Mouse (Mus musculus): ENCODE measurements around the gene Ppox.
A peak's percentile ranks its signal among the peaks of the same experiment; 100 is the strongest.
"Not testable (repeated sequence)": the region's sequence is repeated elsewhere in the genome, so short reads cannot be mapped to it uniquely, and the experiment has no call there.

Ppox gene

DNA sequence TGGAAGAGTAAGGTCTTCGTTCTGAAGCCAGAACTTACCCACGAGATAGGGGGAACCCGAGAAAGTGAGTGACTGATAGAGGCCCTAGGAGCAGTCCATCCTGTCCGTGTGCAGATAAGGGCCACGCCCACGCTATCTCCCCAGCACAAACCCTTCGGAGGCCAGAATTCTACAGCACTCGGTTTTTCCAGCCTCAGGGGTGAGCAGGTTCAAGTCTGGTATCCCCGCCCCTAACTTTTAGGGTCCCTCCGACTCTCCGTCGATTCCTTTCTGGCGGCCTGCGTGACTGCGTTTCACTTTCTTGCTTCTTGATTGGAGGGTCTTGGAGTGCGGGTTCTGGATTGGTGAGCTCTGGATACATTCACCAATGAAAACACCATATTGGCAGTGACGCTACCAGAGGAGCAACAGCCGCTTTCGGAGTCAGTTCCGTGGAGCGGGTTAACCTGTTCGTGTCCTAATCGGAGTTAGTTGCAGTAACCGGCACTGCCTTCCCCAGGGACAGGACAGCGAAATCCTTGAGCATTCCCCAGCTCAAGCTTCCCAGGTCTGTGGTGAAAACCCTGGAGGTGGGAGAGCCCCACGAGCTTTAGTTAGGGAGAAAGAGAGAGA, at the start of gene Ppox:
Ppox (minus strand) TSS at position 271 of the 612 bp plus-strand sequence.
- DNase-seq (ENCODE audit: low read depth), result peak; percentile 96

DNA sequence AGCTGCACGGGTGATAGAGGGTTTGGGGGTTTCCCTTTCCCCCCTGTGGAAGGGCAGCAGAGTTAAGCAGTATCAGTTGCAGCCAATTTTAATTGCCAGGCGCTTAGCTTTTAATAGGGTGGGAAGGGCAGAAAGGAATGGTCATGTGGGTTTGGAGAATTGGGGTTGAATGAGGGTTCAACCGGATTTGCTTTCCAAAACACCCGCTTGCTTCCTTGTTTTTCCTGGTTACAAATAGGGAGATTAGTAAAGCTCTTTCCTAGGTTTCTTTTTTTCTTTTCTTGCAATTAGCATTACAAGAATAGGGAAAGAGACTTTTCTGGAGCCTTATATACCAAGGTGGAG, 49.2 kb upstream of the Ppox start:
- DNase-seq (ENCODE audit: low read depth), result no peak

DNA sequence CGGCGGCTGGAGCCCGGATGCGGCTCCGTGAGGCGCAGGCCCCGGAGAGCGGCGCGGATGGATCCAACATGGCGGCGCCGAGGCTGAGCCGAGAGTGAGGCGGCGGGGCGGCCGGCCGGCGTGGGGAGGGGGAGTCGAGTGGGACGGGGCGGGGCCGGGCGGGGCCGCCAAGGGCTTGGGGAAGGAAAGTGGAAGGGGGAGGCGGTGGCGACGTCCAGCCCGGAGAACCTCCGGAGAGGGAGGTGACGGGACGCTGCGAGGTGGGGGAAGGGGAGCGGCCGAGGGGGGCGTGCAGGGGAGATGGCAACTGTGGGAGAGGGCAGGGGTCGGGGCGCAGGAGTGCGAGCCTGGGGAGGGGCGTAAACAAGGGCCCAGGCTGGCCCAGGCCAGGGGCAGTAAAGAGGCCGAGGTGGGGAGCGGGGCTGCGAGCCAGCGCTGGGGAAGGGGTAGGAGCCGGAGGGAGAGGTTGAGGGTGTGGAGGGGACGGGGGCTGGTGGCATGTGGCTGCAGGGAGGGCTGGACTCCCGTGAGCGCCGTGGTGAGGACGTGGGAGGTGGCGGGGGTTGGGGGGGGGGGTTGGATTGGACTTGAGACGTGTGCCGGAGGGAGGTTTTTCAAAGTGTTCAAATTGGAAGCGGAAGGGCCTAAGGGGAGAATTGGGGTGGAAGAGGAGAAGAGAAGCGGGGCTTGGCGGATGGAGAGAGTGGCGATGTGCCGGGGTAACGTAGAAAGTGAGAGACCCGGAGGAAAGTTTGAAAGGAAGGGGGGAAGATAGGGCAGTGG, 48.6 kb upstream of the Ppox start:
- peak; percentile 50 for DNase-seq (ENCODE audit: low read depth)

DNA sequence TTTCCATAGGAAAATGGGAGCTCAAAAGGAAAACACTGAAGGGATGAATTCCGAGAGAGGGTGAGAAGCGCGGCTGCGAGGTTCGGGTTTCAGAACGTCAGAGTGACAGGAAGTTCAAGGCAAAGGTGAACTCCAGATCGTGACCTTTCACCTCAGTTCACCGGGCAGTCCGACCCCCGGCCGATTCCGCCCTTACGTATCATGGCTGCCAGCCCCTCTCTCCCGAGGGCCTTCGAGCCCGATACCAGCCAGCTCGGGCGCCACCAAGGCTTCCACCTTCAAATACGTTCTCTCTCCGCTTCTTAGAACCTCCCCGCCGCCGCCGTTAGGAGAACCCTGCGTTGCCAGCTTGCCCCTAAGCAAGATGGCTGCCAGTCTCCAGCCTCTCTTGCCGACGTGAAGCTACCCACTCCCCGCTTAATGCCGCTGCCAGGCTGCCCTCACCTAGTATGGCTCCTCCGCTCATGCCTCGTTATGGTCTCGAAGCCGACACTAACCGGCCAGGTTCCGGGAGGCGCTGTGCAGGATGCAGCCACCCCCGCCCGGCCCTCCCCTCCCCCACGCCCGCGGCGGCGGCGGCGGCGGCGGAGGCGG, 48.0 kb upstream of the Ppox start, which contains the start of gene Dedd:
Dedd (plus strand) TSS at position 307 of the 594 bp plus-strand sequence.
- peak; percentile 97 for DNase-seq (ENCODE audit: low read depth)

DNA sequence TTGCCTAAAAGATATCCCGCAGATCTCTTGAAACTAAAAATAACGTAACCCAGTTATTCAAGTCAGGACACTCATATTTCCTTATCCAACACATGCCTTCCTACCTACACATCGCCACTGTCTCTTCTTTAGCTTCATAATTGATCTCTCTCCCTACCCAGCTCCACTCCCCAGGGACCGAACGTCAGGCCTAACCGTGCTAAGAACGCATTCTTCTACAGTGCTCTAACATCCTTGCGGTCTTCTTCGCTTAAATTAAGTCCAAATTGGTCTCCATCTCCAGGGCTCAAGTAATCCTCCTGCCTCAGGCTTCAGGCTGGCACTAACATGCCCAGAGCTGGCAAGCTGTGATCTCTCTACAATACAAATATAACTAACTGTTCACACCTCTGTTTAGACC, 47.3 kb upstream of the Ppox start:
- DNase-seq (ENCODE audit: low read depth), result no peak

DNA sequence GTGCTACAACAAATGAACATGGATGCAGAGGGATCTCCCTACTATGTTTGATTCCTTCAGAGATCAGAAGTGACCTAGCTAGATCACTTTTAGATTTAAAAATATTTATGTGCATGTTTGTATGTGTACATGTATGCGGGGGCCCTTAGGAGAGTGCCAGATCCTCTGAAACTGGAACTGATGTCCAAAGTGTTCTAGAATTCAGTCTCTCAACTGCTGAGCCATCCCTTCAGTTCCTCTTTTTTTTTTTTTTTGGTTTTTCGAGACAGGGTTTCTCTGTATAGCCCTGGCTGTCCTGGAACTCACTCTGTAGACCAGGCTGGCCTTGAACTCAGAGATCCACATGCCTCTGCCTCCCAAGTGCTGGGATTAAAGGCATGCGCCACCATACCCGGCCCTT, 45.6 kb upstream of the Ppox start:
- DNase-seq (ENCODE audit: low read depth), result not testable (repeated sequence)

DNA sequence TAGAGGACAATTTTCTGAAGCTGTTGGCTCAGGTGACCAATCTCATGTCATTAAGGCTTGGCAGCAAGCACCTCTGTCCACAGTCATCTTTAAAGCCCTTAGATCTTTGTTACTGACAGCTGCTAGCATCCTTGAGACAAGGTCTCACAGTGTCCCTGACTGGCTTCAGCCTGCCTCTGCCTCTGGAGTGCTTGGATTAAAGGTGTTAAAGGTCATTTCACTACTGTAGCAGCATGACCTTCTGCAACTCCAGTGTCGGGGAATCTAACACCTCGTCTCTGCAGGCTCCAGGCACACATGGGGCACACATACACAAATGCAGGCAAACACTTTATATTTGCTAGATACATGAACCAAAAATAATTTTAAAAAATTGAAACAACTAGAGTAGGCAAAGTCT, 44.6 kb upstream of the Ppox start:
- no peak for DNase-seq (ENCODE audit: low read depth)

DNA sequence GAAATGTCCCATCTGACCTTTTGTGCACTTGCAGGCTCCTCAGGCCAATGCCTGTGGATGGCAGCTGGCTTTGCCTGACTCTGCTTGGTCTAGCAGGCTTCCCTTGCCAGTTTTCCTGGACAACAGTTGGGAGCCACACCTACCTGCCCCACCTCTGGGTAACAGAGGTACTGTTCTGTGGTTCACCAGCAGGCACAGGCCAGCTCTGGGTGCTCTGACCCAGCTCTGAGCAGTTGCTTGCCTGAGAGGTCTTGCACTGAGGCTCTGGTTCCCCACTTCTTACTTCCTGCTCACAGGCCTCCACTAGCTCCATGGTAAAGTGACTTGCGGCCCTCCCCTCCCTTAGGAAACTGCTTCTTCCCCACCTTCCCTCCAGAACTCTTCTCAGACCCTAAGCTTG, 41.0 kb upstream of the Ppox start:
- DNase-seq (ENCODE audit: low read depth), result no peak

DNA sequence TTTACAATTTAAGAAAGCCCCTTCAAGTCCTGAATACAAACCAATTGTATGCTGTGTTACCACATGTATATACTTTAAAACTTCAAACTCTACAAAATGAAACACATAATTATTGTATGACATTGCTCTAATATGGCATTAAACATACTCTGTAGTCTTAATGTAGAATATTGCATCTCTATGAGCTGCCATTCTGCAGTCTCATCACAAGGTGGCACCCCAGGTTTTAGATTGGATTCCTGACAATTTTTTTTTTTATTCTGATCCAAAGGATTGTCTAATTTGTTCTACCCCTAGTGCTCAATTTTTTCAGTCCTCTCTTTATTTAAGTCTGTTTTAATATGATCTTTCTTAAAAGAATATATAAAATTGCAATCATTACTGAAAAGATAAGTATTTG, 40.4 kb upstream of the Ppox start:
- DNase-seq (ENCODE audit: low read depth), result peak; percentile 69

DNA sequence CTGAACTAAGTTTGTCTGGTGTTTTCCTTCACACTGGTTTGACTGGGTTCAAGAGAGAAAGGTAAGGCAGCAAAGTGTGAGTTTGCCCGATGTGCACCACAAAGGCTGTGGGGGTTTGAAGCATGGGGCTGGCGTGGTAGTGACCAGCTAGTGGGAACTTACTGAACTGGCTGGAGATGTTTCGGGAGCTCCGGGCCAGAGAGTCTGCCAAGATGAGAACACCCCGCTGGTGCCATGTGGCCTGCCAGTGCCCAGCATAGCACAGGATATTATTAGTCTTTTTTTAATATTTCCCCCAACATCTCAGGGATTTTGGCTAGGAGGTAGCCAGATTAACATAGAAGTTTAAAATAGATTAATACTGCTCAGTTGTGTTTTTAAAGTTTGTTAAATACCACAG, 39.2 kb upstream of the Ppox start:
- DNase-seq (ENCODE audit: low read depth), result no peak

DNA sequence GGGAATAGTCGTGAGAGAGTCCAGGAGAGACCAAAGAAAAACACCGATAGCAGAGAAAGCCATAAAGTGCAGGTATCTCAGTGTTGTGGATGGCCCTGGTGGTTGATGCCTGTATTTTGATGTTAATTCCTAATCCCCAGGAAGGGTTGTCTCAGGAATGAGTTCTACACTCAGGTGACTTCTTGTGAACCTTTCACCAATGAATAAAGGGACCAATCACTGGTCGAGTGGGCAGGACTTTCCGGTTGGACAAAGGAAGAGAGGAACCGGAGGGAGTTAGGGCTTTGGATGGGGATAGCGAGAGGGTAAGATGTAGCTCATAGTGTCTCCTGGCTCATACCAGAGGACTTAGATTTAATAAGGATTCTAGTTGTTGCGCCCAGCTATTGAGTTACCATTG, 38.8 kb upstream of the Ppox start:
- no peak for DNase-seq (ENCODE audit: low read depth)

DNA sequence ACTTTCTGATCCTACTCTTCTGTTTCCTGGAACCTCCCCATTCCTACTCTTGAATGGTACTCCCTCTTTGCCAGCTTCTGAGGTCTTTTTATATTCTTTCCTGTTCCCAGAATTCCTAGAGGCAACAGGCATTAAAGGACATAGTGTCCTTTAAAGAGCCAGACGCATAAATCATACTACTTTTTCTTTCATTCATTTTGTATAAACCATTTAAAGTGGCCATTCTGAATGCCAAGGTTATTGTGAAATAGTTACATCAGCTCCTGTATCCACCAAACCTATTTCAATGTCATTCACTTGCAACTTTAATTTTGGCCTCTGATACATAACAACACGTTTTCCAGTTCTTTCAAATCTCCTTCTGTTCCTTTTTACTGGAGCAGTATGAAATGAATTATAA, 28.3 kb upstream of the Ppox start:
- DNase-seq (ENCODE audit: low read depth), result no peak

DNA sequence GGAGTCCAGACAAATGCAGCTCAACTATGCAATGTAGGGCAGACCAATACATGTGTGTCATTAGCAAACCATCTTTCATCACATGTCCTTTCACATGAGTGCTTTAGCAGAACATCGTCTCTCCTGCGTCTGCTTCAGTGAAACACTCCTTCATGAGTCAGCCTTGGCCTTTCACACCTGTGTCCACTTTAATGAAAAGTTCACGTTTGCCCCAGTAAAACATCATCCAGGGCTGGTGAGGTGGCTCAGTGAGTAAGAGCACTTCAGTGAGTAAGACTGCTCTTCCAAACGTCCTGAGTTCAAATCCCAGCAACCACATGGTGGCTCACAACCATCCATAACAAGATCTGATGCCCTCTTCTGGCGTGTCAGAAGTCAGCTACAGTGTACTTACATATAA, 25.2 kb upstream of the Ppox start:
- DNase-seq (ENCODE audit: low read depth), result not testable (repeated sequence)

DNA sequence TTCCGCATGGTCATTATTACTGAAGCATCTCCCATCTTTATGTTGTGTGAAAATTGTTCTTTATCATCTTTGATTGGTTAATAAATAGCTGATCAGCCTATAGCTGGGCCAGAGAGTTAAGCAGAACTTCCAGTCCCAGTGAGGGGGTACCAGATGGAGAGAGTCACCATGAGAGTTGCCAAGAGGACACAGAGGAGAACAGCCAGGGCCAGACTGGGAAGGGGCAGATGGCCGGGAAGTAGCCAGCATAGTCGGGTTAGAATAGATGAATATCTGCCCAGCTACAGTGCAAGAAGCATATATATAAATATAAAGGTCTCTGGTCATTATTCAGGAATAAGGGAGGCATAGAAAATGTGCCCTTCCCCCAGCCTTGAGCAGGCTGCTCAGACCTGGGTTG, 17.2 kb upstream of the Ppox start:
- DNase-seq (ENCODE audit: low read depth), result no peak

DNA sequence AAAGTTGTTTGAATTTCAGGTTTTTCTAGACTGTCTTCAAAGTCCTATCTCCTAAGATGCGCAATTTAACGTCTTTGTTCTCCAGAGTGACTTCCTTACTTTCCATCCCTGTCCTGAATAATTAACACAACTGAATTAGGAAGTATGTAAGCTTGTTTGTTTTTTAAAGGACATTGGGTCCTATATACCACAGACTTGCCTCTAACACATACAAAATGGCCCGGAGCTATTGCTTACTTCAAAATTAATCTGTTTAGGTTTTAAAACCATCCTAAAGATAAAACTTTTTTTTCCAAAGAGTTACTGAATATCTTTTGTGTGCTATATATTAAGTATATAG, 14.0 kb upstream of the Ppox start:
- DNase-seq (ENCODE audit: low read depth), result no peak

DNA sequence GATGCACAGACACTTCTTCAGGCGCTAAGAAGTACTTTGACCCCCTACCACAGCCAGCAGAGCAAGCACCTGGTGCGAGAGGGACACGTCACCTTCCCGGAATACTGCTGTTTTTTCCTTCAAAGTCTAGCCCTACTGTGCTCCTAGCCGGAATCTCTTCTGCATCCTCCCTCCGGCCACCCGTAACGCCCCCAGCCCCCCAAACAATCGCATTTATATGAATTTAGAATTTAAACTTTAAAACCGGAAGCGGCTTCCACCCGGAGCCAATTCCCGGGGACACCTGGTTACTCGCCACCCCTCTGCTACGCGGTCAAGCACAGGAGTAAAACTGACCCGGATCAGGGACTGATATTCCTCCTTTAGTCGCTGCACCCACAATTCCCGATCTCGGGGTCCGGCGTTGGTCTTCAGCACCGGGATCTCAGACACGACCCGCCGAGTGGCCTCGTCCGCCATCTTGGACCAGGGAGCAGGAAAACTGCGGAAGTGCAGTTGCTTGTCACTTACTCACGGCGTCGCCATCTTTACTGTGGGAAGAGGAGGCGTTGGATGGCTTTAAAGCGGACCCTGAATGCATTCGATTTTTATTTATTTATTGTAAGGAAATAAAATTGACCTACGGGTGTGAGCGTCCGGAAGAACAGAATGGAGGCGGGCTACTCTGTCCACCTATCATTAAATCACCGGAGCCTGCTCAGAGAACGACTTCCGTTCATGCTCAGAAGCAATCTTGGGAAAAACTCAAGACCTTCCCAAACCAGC, 13.5 kb upstream of the Ppox start, which contains the start of gene Ufc1:
Ufc1 (minus strand) TSS at position 727 of the 765 bp plus-strand sequence.
- DNase-seq (ENCODE audit: low read depth), result peak; percentile 92

DNA sequence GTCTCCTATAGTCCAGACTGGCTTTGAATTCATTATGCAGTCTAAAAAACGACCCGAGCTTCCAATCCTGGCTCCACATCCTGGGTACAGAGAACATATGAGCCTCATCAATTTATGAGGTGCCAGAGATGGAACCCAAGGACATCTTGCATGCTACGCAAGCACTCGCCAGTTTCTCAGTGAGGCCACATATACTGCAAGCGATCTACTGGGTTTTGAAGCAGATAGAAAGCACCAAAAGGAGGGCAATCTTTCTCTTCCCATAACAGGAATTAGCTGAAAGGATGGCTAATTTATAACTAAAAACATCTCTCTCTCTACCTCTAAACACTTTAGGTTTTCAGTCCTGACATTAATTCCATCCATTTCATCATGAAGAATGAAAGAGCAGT, 12.9 kb upstream of the Ppox start:
- no peak for DNase-seq (ENCODE audit: low read depth)

DNA sequence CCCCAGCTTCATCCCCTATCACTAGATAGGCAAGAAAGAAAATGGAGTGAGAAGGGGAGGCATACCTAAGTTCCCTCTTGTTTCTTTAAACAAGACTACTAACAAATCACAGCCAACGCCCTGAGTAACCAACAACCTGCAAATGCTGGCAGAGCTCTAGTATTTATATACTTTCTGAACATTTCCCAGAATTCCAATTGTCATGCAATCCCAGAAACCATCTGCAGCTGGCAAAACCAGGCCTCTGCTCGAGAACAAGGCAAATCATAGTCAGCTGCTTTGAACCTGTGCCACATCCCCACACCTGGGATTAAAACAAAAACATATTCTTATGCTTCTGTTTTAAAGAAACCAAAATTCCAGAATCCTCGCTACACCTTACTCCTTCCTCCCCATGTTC, 12.4 kb upstream of the Ppox start:
- no peak for DNase-seq (ENCODE audit: low read depth)

DNA sequence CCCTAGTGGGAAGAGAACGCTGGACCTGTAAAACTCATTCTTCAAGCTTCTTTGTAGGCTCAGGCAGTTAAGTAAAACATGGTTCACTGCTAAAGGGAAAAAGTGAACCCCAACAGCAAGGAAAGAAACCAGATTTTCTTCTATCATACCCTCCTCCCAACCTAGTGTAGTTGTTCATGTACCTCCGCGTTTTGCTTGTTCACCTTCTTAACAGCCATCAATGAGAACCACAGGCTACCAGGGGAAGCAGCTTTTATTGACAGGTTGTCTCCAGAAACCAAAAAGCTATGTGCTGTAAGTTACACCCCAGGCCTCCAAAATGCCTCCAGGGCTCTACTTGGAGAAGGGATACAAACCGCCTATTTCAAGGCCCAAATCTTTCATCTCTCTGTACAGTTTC, 7.3 kb upstream of the Ppox start:
- DNase-seq (ENCODE audit: low read depth), result no peak

DNA sequence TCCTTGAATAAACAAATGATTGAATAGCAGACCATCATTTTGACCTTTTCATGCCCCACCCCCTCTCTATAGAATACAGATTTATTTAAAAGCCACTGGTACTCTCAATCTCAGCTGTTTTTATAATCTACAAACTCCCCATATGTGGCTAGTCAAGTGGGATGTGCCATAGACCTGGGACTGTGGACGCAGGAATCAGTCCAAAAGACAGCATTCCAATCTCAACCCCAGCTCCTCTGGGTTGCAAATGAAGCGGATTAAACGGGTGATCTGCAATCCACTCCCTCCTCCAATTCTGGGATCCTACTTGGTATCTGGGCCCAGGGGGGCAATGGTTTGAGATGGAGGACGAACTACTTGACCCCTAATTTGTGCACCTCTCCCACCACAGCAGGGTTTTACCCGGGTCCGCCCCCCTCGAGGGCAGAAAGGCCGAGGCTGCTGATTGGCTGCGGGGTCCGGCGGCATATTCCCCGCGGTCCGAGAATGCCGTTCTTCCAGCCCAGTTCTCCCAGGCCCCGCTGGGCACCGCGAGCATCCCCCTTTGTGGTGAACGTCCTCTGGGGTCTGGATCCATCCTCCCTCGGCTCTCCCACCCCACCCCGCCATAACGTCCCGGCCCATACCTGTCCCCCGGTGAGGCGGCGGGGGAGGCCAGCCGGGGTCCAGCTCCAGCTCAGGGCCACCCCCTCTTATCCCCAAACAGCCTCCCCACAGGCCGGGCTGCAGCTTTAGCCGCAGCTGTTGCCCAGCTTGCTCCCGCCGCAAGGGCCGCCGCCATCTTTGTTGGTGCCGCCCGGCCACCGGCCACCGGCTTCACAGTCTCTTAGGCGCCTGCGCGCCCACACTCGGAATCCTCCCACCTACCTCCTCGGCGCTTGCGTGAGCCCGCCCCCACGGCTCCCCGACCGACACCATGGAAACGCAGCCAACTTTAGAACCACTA, 6.4 kb upstream of the Ppox start, which contains the start of gene Usp21:
Usp21 (minus strand) TSS at position 856 of the 946 bp plus-strand sequence.
- DNase-seq (ENCODE audit: low read depth), result peak; percentile 93

DNA sequence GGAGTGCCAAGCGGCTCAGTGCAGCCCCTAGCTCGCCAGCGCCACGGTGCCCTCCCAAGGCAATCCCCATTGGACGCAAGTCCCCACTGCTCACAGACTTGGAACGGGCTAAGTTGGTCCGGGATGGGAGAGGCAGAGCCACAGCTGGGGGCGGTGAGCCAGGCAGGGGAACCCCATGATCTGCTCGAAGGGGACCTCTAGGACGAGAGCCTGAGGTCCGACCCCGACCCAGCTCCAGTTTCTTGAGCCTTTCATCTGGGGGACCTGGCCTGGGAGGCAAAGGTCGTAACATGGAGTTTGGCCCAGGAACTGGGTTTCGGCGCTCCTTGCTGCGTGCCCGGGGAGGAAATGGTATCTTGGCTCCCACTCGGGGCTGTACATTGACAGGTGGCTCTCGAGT, 5.5 kb upstream of the Ppox start:
- DNase-seq (ENCODE audit: low read depth), result peak; percentile 7

All from naive thymus-derived CD4-positive, alpha-beta T cell, adult 2 months (primary cell).